9 mouse cellular contexts compared by ENCODE assay signal in genomic region chr9:40749832-40750620, GRCm38 (mm10). TPM values are rescaled to one million over a fixed set of nuclear protein-coding genes. Genes with fewer than 3 reads are reported as not detected.
DNase-seq lines count a peak whose midpoint lies in the region; ATAC-seq and TF ChIP-seq lines count a peak whose summit lies in the region.
"Had no signal": no experiment of that assay in that cellular context is flagged by ENCODE, and none has a peak within 500 bp of the region (broad histone marks: within the 10 kb centered on the region; RNA-seq: fewer than 3 reads in every experiment).

No protein-coding gene starts in this region.

- H3K9me3 ChIP-seq in embryonic facial prominence, embryonic 11.5 days (replicated peaks; ENCODE audit: control insufficient read depth, low read length), result no peaks in the 10 kb centered on the region
- no peaks in the 10 kb centered on the region for H3K9me3 ChIP-seq in embryonic facial prominence, embryonic 10.5 days
- no peaks in the 10 kb centered on the region for H3K9me3 ChIP-seq in lung, postnatal 0 days (ENCODE audit: low read length)
- no peaks in the 10 kb centered on the region for H3K9me3 ChIP-seq in stomach, embryonic 15.5 days
- H3K9me3 ChIP-seq: megakaryocyte, embryonic 14.5 days had no signal

- no peak for TF ChIP-seq EP300 in lung, postnatal 0 days (IDR thresholded peaks at IDR 0.05)

- H3K9ac ChIP-seq in embryonic facial prominence, embryonic 11.5 days (replicated peaks; ENCODE audit: low read length), result no peak overlapping the region
- no peak overlapping the region for H3K9ac ChIP-seq in lung, postnatal 0 days (replicated peaks; ENCODE audit: low read depth)
- no peak overlapping the region for H3K9ac ChIP-seq in stomach, embryonic 15.5 days

- TF ChIP-seq CTCF in lung, postnatal 0 days (IDR thresholded peaks at IDR 0.05), result peak; percentile 78

- H3K27ac ChIP-seq in embryonic facial prominence, embryonic 11.5 days (replicated peaks; ENCODE audit: low read depth, low read length), result no peak overlapping the region
- H3K27ac ChIP-seq in embryonic facial prominence, embryonic 10.5 days (replicated peaks), result no peak overlapping the region
- H3K27ac ChIP-seq in lung, postnatal 0 days (ENCODE audit: low read length), result no peak overlapping the region
- H3K27ac ChIP-seq in stomach, embryonic 15.5 days, result no peak overlapping the region

- no peaks in the 10 kb centered on the region for H3K27me3 ChIP-seq in embryonic facial prominence, embryonic 11.5 days (ENCODE audit: control insufficient read depth, insufficient read depth, low read length)
- H3K27me3 ChIP-seq in embryonic facial prominence, embryonic 10.5 days (replicated peaks; ENCODE audit: low read depth, poor library complexity, severe bottlenecking), result no peaks in the 10 kb centered on the region
- no peaks in the 10 kb centered on the region for H3K27me3 ChIP-seq in lung, postnatal 0 days (replicated peaks; ENCODE audit: insufficient read depth, low read length)
- no peaks in the 10 kb centered on the region for H3K27me3 ChIP-seq in stomach, embryonic 15.5 days (replicated peaks)

- 75% methylated on average over 8 of the region's 8 CpGs for WGBS in embryonic facial prominence, embryonic 11.5 days
- 81% methylated on average over 8 of the region's 8 CpGs for WGBS in embryonic facial prominence, embryonic 10.5 days
- 64% methylated on average over 8 of the region's 8 CpGs for WGBS in lung, postnatal 0 days
- WGBS in stomach, embryonic 15.5 days, result 68% methylated on average over 8 of the region's 8 CpGs

- peak; percentile 82 for DNase-seq in embryonic facial prominence, embryonic 11.5 days (ENCODE audit: low spot score)
- no peak for DNase-seq in embryonic facial prominence, embryonic 10.5 days (ENCODE audit: low spot score)
- DNase-seq in thymus, postnatal 0 days (ENCODE audit: low spot score), result peak; percentile 32
- DNase-seq in thymus, postnatal 36 days, result no peak
- peak; percentile 85 for DNase-seq in lung, postnatal 0 days (ENCODE audit: low spot score)
- DNase-seq in right cerebral cortex, postnatal 4 days, result no peak

- H3K36me3 ChIP-seq in embryonic facial prominence, embryonic 11.5 days (replicated peaks; ENCODE audit: control insufficient read depth, insufficient read depth, low read depth, low read length), result no peaks in the 10 kb centered on the region
- peaks cover 18% of the 10 kb centered on the region for H3K36me3 ChIP-seq in embryonic facial prominence, embryonic 10.5 days (replicated peaks)
- H3K36me3 ChIP-seq in lung, postnatal 0 days (ENCODE audit: insufficient read depth, low read length), result no peaks in the 10 kb centered on the region
- H3K36me3 ChIP-seq in stomach, embryonic 15.5 days, result no peaks in the 10 kb centered on the region

- no peak overlapping the region for H3K4me2 ChIP-seq in embryonic facial prominence, embryonic 11.5 days (ENCODE audit: low read depth, low read length)
- no peak overlapping the region for H3K4me2 ChIP-seq in lung, postnatal 0 days (replicated peaks; ENCODE audit: low read depth, low read length)
- no peak overlapping the region for H3K4me2 ChIP-seq in stomach, embryonic 15.5 days

- no peak overlapping the region for H3K4me3 ChIP-seq in embryonic facial prominence, embryonic 11.5 days (ENCODE audit: low read depth, low read length)
- H3K4me3 ChIP-seq in embryonic facial prominence, embryonic 10.5 days, result no peak overlapping the region
- H3K4me3 ChIP-seq in lung, postnatal 0 days (ENCODE audit: low read depth, low read length), result no peak overlapping the region
- no peak overlapping the region for H3K4me3 ChIP-seq in stomach, embryonic 15.5 days (replicated peaks)
- H3K4me3 ChIP-seq: megakaryocyte, embryonic 14.5 days had no signal

- H3K4me1 ChIP-seq in embryonic facial prominence, embryonic 11.5 days (ENCODE audit: control insufficient read depth, insufficient read depth, low read length), result no peaks in the 10 kb centered on the region
- H3K4me1 ChIP-seq in embryonic facial prominence, embryonic 10.5 days, result peaks cover 19% of the 10 kb centered on the region
- no peaks in the 10 kb centered on the region for H3K4me1 ChIP-seq in lung, postnatal 0 days (ENCODE audit: insufficient read depth, low read depth, low read length)
- no peaks in the 10 kb centered on the region for H3K4me1 ChIP-seq in stomach, embryonic 15.5 days

- no peak for ATAC-seq in embryonic facial prominence, embryonic 11.5 days (replicated peaks; ENCODE audit: insufficient number of reproducible peaks, low FRiP score, low TSS enrichment, low read depth)
- peak; percentile 70 for ATAC-seq in granulocyte monocyte progenitor cell, adult 5-6 weeks (replicated peaks; ENCODE audit: poor library complexity, severe bottlenecking)
- ATAC-seq in lung, postnatal 0 days, result peak; percentile 43; the same call in 1 of the 2 replicates
- peak; percentile 59; the same call in 1 of the 2 replicates for ATAC-seq in stomach, embryonic 15.5 days (ENCODE audit: insufficient read depth, low FRiP score, low read depth)

RNA-seq across cellular contexts. Expression of gene Hspa8, which starts 50.8 kb away (rescaled TPM):
- polyA plus RNA-seq in embryonic facial prominence, embryonic 11.5 days (2014; fragmentation: Nextera tagmentation; extraction: Ambion mirVana), result 4,013 and 4,203 TPM in 2 replicates
- polyA plus RNA-seq in embryonic facial prominence, embryonic 10.5 days (2016; fragmentation: Nextera tagmentation; extraction: Ambion mirVana), result 3,691 and 4,038 TPM in 2 replicates
- polyA plus RNA-seq in thymus, postnatal 0 days (2015; fragmentation: Nextera tagmentation; extraction: Ambion mirVana), result 1,839 and 2,551 TPM in 2 replicates
- total RNA-seq in granulocyte monocyte progenitor cell, adult 5-6 weeks (2014; fragmentation: Nextera tagmentation), result 2,268 and 2,405 TPM in 2 replicates
- 4,273 and 4,449 TPM in 2 replicates for total RNA-seq in granulocyte monocyte progenitor cell, adult 5-6 weeks (2017)
- polyA plus RNA-seq in lung, postnatal 0 days (2015; fragmentation: Nextera tagmentation; extraction: Ambion mirVana), result 956 and 1,427 TPM in 2 replicates
- 2,024 and 2,425 TPM in 2 replicates for polyA plus RNA-seq in stomach, embryonic 15.5 days (2015; fragmentation: Nextera tagmentation; extraction: Ambion mirVana)

Comparison
In these comparisons a context has a peak if more than half of its experiments do, and no peak if none do; other contexts are left out.
1. DNase-seq: peak in embryonic facial prominence, embryonic 11.5 days (single experiment), thymus, postnatal 0 days (single experiment) and lung, postnatal 0 days (single experiment); none in embryonic facial prominence, embryonic 10.5 days (single experiment), thymus, postnatal 36 days (0 of 2) and right cerebral cortex, postnatal 4 days (single experiment).